Mouse (Mus musculus) cerebellum, adult 11-12 months (tissue): ENCODE measurements around the gene Rita1.
A peak's percentile ranks its signal among the peaks of the same experiment; 100 is the strongest.

Experiments used
- DNase-seq: peaks from one replicate; pipeline ENCODE4 v3.0.0; 2022

Rita1 gene

DNA sequence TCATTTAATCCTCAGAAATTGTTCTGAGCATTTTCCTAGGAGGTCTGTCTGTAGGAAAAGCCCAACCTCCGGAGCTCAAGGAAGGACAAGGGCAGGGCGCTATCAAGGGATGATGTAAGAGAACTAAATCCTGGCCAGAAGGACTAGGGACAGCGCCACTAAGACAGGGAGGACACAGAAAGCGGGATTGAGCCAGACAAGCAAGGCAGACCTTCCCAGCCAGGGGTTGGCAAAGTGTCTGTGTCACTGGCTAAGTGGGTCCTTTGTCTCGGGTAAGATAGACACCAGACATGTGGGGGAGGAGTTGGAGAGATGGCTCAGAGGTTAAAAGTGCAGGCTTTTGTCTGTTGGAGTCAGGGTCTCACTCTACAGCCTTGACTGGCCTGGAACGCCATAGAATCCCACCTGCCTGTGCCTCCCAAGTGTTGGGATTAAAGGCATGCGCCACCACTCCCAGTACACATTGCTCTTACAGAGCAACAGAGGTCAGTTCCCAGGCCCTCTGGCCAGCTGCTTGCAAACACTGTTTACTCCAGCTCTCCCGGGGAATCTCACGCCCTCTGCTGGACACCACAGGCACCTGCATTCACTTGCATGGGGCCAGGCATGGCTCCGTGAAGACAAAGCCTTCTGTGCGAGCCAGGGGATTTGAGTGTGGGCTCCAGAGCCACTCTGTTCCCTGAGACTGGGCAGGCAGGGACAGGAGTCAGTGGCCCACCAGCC lies 11.3 kb downstream of the Rita1 start:
- DNase-seq, result no peak

DNA sequence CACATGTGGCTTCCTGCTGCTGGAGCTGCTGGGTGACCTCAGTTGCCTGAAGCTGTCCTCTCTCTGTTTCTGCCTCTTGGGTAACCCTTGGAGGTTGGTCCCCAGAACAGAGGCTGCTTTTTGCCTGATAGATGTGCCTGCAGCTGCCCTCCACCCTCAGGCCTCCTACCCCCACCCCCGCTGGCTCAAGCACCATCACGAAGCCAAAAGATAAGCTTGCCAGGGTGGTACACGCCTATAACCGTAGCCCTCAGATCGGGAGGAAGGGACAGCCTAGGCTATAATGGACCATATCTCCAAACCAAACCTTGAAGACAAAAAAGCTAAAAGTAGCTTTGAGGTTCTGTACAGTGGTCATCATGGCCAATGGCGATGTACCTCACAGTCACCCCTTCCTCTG lies 12.8 kb downstream of the Rita1 start:
- DNase-seq, result no peak

DNA sequence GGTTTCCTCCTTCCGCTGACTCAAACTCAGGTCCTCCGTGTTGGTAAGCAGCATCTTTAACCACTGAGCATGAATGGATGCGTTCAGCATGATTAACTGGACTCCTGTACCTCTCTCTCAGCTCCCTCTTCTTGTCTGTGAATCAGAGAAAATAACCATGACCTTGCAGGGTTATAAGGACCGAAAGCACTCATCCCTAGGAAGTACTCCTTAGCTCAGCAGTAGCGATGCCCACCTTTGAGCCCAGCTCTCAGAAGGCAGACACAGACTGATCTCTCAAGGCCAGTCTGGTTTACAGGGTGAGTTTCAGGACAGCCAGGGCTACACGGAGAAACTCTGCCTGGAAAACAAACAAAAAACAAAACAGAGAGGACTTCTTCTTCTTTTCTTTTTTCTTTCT lies 17.9 kb downstream of the Rita1 start:
- DNase-seq, result no peak

DNA sequence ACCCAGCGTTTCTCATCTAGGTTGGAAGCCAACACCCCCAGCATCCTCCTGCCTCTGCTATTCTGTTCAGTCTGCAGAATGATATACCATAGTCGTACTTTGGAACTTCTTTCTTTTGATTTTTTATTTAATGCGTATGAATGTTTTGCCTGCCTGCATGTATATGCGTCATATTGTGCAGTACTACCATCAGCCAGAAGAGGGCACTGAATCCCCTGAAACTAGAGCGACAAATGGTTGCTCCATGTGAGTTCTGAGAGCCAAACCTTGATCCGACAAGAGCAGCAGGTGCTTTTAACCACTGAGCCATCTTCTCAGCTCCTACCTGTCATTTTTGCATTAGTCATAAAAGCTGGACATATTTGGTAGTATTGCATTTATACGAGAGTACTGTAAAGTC lies 20.2 kb downstream of the Rita1 start:
- no peak for DNase-seq

DNA sequence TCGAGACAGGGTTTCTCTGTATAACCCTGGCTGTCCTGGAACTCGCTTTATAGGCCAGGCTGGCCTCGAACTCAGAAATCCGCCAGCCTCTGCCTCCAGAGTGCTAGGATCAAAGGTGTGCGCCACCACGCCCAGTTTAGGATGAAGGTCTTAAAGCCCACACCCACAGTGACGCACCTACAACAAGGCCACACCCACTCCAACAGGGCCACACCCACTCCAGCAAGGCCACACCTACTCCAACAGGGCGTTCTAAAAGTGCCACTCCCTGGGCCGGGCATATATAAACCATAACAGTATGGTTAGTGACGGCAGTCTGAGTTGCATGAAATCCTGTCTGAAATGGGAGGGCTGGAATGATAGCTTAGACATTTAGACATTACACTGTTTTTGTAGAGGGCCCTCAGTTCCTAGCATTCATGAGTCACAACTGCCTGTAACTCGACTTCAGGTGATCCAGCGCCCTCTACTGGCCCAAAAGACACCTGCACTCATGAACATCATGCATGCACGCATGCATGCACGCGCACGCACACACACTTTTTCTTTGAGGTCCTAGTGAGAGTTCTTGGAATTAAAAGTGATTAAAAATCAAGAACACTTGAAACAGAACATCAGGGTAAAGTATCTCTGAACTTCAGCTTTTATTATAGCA lies 21.9 kb downstream of the Rita1 start:
- DNase-seq, result no peak

DNA sequence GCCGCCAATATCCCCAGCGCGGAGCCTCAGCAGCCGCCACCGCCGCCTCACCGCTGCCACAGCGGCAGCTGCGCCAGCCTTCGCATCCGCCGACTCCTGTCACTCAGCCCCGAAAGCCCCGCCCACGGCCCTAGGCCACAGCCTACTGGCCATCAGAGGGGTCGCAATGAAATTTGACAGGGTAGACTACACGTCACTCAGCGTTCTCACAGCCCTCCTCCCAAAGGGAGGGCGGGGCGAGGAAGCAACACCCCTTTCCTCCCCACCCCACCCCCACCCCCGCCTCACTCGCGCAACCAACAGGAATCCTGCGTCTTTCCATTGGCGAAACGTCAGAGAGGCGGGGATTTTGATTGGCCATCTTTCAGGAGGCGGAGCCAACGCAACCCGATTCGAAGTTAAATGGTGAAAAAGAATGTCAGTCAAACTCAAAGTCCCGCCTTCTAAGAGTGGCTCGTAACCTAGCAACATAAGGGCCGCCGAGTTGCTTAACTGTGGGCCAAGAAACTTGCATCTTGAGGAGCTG lies 23.8 kb downstream of the Rita1 start, which contains the start of the genes Tpcn1 and Iqcd:
Gene Tpcn1 (minus strand): TSS at position 105 of the 526 bp plus-strand sequence.
Gene Iqcd (plus strand): TSS at position 448 of the 526 bp plus-strand sequence.
- DNase-seq, result peak; percentile 98

DNA sequence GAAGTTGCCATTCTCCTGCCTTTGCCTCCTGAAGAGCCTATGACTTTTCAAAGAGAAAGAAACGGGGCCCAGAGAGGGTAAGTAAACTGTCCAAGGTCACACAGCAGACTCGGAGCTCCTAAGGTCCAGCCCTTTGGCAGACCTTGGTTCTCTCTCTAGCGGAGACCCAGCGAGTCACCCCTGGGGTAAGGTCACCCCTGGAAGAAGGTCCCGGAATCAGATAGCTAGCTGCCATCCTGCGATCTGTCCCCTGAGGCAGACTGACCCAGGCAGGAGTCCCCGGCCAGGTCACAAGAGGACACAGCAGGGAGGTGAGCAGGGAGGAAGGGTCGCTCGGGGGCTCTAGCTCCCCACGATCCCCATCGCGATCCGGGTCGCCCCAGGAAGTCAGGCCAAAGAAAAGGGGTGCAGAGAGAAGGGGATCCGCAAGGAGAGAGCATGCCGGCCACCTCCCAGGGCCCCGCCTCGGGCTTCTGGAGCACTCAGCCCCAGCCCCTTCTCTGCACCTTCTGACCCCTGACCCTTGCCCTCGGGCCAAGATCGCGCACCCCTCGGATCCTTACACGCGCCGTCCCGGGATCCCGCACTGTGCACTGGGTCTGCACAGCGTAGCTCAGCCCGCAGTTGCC lies 24.3 kb downstream of the Rita1 start:
- no peak for DNase-seq

DNA sequence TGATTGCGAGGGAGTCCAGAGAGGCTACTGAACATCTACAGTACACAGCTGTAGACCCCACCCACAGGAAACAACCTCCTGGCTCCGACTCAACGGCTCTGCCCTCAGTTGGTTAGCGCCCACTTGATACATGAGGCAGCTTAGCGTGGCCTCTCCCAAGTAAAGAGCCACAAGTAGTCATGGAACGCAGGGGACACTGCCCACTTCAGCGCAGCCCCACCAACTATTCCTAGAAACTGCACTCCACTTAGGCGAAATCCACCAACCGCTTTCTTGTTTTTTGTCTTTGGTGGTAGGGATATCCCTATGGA lies 24.8 kb downstream of the Rita1 start:
- no peak for DNase-seq

DNA sequence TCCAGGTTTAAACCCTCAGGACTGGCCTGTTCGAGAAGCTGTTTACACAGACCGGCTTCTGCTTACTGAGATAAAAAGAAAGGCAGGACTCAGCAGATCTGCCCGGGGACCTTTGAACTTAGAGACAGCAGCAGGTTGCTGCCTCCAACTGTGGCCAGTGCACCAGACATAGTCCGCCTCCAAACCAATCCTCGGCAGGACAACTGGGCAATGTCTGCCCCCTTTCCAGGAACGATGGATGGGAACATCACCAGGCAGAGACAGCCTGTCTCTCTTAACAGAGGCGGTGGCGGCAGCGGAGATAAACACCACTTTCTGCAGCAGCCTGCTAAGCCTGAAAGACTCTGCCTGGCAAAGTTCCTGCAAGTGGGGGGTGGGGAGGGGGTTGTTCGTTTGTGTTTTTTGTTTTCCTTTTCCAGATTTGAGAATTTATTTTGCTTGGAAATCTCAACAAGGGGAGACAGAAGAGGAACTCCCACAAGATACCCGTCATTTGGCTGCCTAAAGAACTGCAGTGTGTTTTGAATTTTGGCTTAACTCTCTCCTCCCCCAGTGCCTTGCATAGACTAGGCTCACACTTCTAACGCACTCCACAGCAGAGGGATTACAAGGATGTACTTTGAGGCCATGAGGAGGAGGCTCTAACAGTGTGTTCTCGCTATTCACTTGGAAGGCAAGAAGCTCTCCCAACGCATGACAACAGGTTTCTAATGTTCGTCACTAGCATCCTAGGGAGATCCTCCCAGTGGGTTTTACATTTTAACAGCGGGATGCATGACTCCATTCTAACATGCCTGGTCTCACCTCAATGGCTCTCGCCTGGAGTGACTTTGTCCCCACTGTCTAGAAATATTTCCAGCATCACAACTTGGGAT lies 25.4 kb downstream of the Rita1 start:
- DNase-seq, result no peak

DNA sequence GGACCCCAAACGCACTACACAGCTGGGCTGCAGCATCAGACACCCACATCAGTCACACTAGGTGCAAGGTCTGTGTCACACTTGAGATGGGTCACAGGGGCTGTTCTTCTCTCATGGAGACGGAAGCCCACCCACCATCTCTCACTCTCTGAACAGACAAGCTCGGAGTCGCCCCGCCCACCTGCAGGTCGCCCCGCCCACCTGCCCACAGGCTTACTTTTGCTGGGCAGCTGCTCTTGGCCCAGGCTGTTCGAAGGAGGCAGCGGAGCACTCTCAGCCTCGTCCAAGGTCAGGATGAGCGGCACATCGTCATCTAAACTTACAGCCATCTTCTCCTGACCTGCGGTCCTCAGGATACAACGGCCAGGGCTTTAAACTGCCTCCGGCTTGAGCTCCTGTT lies 27.4 kb downstream of the Rita1 start:
- DNase-seq, result no peak

DNA sequence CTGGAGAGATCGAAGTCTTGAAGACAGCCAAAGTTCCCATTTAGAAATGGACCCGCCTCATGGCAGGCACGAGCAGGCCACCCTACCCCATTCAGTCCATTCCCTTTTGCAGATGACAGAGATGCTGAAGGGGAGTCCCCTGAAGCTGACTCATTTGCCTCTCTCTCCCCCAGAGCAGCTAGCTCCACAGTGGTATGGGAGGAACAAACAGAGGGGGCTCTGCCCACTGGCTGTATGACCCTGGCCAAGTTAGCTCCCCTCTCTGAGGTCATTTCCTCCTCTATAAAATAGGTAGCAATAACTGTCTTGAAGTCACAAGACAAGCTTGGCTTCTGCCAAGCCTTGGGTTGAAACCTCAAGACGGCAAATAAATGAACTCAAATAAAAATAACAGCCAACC lies 28.9 kb downstream of the Rita1 start:
- DNase-seq, result no peak

DNA sequence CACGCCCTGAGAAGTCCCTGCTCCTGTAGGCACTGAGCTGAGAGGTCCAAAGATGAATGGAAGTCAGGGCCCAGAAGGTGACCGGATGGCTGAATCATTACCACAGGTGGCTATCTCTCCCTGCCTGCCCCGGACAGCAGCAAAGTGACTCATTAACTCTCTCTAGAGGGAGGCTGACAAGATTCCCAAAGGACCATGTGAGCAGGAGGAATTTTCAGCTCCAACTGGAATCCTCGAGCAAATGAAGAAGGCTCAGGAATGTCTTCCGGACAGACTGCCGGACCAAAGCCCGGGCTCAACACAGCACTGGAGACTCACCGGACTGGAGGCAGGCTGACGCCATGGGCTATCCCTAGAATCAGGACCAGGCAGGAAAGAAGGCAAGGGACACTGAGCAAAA lies 30.4 kb downstream of the Rita1 start:
- DNase-seq, result no peak

DNA sequence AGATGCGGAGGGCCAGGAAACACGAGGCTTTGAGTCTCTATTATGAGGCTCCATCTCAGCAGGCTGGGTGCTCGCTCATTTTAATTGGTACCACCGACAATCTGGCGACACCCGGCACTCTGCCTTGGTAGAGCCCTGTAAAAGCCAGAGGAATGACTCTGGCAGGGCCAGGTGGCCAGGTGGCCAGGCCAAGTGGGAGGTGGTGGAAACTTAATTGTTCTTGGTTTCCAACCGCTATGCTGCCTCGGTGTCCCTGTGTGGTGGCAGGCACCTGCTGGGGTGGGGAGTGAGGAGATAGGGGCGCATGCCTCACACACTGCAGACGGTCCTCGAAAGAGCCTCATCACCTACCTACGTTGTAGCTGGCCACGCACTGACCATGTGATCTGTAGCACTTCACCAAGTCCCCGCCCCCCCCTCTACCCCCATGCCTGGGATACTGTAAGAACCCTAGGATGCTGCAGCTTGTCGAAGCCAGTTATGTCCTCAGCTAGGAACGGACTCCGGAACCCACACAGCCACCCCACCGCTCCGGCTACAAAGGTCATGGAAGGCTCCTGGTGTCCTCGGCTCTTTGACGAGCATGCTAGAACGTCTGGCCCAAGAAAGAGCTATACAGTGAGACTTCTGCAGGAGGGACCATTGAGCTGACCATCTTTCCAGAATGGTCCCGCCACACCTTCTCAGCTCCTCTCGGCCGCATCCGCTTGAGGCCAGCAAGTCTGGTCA lies 32.3 kb downstream of the Rita1 start:
- peak; percentile 79 for DNase-seq

DNA sequence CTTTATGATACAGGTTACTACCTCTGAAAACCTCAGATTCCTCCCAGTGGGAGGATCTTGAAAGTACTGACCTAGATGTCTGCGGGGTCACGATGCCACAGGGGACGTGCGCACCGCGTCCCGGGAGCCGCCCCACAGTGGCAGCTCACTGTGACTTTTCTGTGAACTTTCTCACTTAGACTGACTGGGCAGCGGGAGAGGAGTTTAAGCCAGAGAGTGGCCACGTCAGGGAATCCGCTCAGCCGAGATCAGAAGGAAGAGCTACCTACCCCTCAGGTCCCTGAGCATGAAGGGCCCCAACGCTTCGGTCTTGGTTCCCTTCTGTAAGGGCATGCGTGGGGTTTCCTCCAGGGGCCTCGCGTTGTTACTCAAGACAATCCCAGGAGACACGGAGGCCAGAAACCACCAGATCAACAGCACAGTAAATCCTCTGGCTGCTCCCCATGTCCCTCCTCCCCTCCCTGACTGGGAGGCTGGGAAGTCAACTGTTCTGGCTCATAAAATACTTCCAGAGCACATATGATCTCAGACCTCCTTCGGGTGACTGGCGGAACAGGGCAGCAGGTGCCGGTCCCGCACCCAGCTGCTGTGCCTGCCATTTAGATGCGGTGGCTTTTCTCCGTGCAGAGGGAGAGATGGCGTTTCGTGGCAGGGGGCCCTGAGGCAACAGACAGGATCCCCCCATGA lies 33.0 kb downstream of the Rita1 start:
- peak; percentile 79 for DNase-seq

DNA sequence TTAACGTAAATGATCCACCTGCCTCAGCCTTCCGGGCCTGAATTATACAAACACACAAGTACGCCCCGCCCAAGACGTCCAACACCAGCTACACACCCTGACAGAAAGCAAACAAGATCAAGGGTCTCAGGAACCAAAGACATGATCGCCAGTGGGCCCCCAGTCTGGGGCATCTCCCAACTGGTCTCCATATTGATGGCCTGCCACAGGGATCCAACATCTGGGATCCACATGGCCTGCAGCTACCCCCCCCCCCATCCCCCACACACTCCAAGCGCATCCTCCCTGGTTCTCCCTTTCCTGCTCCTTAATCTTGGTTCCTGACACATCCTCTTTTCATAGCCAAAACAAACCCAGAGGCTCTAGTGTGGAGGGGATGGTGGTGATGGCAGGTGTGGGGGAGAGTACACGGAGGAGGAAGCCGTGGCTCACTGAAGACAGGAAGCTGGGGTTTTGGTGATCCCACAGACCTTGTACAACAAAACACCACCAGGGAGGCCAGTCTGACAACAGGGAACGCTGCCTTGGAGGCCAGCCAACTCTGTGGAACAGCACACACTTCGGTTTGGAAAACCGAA lies 33.8 kb downstream of the Rita1 start:
- peak; percentile 66 for DNase-seq

DNA sequence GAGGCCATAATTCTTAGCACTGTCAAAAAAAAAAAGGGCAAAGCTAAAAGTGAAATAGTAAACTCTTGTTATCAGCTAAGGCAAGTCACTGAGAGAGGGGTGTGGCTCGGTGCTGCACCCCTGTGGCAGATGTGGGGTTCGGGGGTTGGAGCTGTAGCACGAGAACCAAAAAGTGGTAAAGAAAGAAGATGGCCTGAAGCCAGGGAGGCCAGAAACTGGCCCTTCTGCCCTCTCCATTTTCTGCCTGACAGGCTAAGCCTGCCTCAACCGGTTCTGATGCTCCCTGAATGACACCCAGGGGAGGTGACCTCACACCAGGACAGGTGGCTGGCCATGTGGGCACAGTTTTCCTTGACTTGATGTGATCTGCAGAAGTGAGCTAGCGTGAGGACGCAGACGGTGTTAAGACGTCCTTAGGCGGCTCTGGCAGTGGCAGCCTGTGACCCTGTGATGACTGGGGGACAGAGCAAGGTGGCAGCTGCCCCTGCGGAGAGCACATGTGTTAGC lies 34.4 kb downstream of the Rita1 start:
- DNase-seq, result peak; percentile 62

DNA sequence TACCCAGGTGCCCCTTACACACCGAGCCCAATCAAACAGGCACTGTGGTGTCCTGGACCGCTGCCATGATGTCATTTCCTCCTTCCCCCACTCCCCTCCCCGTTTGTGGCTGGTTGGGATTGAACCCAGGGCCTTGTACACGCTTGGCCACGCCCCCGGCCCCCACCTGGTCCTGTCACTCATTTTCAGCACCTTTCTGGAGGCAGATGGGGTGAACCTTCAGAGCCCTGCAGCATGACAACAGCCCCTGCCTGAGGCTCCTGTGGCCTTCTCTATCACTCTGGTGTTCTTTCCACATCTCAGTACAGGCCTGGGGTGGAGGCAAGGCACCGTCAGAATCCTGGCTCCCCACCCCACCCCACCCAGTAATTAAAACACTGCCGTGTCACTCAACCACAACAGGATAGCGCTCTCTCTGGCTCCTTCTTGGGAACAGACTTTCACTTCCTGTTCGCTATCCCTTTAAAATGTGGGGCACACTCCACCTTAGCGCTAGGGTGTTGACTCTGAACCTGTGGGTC lies 35.5 kb downstream of the Rita1 start:
- no peak for DNase-seq

DNA sequence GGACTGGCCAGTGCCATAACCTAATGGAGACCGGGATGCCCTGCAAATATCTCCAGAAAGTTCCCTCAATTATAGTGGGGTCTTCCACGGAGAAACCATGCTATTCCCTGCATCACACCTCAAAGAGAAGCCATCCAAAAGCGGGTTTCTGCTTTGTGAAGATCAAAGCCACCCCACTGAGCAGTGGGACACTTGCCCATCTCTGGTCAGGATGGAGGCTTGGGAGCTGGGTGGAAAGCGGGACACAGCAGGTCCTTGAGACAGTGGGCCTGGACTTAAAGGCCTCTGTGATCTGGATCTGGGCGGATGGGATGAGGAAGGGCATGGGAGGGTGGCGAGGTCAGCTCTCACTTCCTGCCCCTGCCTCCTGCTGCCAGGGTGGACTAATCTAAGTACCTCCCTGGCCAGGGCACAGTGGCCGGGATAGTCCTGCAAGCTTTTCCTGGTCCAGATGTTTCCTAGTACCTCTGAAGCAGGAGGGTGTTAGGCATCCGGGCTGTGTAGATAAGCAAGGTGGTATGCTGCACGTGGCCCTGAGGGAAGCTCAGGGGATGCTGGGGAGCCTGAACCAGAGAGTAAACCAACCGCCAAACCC lies 37.8 kb downstream of the Rita1 start:
- DNase-seq, result peak; percentile 63

DNA sequence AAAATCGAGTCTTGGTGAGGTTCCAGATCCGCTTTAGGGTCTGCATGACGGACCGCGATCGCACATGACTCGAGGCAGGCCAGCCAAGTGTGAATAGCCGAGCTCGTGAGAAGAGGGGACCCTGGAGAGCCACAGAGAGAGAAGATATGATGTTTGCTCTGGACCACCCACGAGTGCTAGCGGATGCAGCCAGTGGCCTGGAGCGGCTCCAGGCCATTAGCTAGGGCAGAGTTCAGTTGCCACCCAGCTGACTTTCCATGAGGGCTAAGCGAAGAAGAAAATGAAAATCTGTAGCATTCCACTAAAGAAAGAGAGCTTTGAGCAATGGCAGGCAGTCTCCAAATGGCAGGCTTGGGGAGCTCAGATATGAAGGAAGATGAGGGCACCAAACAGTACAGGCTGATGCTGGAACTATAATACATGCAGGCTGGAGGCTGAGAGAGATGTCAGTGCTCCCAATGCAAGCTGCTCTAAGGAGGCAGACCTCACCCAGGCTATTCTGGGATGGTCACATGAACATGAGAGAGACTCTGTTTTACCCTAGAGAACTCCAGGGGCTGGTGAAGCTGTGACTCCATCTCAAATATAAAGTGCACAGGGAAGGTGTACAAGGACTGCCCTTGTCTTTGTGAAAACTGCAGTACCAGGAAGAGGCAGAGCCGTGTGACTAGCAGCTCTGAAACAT lies 41.2 kb downstream of the Rita1 start:
- no peak for DNase-seq
